Mouse (Mus musculus) central nervous system, embryonic 11.5 days (tissue): Measurements from ENCODE around the gene Golgb1. TPM values are rescaled to one million over a fixed set of nuclear protein-coding genes. Genes with fewer than 3 reads are reported as not detected.

Experiments
- polyA plus RNA-seq: library from polyadenylated mRNA; depleted of rRNA; stranded (reverse); fragments of >200 nt; gene quantifications from 2 replicates; pipeline ENCODE4 v1.2.3, GENCODE M21; 2012; rRNA removed

The Golgb1 gene
- 28.9 and 35.1 TPM in 2 replicates for polyA plus RNA-seq

DNA sequence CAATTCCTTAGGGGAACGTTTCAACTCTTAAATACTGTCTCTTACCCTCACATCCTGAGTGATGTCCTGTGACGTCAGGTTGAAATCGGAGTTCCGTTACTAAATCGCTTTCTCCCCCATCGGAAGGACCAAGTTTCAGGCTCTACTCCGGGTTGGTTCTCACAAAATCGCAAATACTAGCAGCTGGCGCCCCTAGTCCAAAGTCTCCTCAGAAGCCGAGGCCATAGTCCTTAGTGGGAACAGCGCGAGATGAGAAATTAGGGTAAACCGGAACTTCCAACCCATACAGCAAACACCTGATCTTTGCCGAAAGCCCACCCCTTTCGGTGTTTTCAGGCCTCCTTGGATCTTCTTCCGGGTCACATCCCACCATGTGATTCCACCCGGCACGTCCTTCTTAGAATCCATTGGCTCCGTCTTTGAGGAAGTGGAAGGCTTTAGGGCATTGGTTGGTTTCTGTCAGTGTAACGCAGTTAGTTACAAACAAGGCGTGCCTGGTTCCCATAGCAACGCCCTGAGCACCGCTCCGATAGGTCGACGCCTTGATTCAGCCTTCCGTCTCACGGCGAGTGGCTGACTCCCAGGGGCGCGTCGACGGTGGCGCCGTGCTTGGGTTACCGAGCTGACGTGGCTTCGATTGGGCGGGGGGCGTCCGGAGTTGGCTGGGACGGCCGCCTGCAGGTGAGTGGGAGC, at the start of gene Golgb1, which contains the start of gene Eaf2:
TSS of gene Golgb1 (plus strand) at position 558 of the 693 bp plus-strand sequence.
TSS of gene Eaf2 (minus strand) at position 421 of the 693 bp plus-strand sequence.

DNA sequence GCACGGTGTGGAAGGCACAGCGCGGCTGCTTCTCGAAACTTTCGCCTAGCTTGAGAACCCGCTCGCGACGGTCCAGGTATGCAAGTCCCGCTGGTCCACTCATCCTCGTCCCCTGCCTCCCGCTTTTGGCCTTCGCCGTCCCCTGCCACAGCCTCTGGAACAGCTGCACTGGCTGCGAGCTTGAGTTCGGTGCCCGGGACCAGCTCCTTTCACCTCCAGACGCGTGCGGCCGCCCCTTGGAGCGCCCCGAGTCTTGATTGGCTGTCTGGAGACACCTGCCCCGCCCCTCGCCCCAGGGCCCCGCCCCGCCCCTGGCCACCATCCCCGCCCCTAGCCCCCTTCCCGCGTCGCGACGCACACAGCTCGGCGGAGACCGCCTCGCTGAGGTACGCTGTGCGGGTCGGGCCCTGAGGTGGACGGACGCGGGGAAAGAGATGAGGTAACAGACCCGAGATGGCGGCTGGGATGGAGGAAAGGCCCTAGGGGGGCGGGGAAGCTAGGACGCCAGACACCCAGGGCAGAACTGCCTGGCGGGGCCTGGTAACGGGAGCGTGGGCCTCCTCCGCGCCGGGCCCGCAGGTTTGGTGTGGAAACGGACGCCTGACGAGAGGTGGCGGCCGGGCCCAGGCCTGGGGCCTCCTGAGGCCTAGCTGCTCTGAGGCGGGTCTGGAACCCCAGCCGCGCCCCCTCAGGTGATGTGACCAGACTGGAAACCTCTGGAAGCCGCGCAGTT, 46.7 kb upstream of the Golgb1 start, which contains the start of gene Iqcb1:
TSS of gene Iqcb1 (plus strand) at position 332 of the 733 bp plus-strand sequence.

DNA sequence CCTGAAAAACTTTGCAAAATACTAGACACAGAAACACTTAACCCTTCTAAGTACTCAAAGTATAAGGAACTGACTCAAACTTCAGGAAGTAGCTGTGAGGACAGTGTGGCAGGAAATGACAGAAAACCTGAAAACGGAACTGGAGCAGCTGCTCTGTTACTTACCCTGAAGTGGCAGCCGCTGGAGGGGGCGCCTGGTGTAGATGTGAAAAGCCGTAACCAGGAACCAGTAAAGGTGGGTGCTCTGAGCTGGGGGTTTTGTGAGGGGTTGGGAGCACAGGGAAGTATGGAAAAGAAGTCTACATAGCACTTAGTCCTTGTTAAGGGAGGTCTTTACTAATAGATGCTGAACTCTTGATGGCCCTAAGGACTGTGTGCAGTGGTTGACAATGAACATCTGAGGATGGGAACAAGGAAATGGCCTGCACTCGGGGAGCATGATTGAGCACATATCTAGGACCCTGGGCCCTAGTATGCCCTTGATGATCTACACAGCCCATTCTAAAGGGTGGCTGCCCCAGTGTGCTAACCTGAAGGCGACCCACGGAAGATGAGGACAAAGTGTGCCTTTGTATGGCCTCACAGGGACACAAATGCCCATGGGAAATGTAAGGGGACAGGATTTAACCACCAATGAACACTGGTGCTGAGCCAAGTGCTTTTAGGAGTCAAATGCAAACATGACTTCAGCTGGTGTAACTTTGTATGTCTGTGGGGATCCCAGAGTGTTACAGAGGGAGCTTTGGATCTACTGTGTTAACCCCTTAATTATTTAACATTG, 60.1 kb downstream of the Golgb1 start, which contains the start of gene Hcls1:
TSS of gene Hcls1 (plus strand) at position 143 of the 780 bp plus-strand sequence.

Other genes with a start within 250 kb of the Golgb1 start
- 1.3 and 1.4 TPM in 2 replicates for gene Cd86, start 209.1 kb upstream of the Golgb1 start, polyA plus RNA-seq
- gene Ildr1, start 181.2 kb upstream of the Golgb1 start, polyA plus RNA-seq = 0.12 and 0.16 TPM in 2 replicates
- gene Slc15a2, start 90.2 kb upstream of the Golgb1 start, polyA plus RNA-seq = 4.3 and 9.4 TPM in 2 replicates
- 29.9 and 40.3 TPM in 2 replicates for gene Iqcb1, start 46.8 kb upstream of the Golgb1 start, polyA plus RNA-seq
- gene Eaf2, start 137 bp upstream of the Golgb1 start, polyA plus RNA-seq = 0.78 and 0.83 TPM in 2 replicates
- gene Hcls1, start 59.8 kb downstream of the Golgb1 start, polyA plus RNA-seq = 3.5 and 6.1 TPM in 2 replicates
- gene Fbxo40, start 115.3 kb downstream of the Golgb1 start, polyA plus RNA-seq = 0.16 and 0.29 TPM in 2 replicates
- gene Polq, start 136.6 kb downstream of the Golgb1 start, polyA plus RNA-seq = 14.2 and 14.7 TPM in 2 replicates